In the genomic region with DNA sequence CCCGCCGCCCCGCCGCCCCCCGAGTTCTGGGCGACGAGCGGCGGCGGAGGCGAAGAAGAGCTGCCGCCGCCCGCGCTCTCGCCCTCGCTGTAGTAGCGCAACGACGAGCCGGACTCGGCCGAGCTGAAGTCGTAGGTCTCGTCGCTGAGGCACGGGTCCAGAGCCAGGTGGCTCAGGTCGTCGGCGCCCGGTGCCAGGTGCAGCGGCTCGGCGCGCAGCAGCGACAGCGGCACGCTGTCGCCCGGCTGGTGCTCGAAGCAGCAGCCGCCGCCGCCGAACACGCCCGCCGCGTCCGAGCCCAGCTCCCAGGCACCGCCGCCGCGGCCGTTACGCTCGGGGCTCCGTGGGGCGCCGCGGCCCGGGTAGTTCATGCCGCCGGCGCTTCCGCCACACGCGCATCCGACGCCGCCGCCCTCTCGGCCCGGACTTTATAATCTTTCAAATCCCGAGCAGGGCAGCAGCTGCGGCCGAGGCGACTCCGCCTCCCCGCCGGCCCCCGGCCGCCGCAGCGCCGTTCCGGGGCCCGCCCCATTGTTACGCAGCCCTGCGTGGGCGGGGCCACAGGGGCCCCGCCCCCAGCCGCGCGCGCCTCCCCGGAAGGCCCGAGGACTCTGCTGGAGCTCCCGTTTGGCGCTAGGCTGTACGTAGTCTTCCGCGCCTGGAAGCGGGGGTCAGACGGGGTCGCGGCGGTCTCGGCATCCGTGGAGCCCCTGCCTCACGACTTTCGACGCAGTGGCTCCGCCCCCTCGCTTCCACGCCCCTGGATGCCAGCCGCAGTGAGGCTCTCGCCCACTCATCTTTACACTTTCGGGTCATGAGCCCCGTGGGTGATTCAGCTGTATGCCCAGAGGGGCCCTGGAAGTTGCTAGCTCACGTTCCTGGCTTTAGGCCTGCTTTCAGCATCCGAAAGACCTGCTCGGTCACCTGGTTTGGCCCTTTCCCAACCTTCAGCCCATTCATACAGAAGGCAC, we compare ENCODE assay signal across 8 mouse cellular contexts. TPM values are rescaled to one million over a fixed set of nuclear protein-coding genes. Genes with fewer than 3 reads are reported as not detected.
DNase-seq lines count a peak whose midpoint lies in the region; ATAC-seq and TF ChIP-seq lines count a peak whose summit lies in the region.

TSS of gene Ddhd1 (minus strand) at position 503 of the 971 bp plus-strand sequence.

- H3K4me2 ChIP-seq in lung, embryonic 16.5 days (ENCODE audit: low read depth, low read length): peak within 1 kb of the TSS; percentile 99

- TF ChIP-seq RAD21 in MEL (IDR thresholded peaks at IDR 0.05; ENCODE audit: low read depth, low read length): no peak

- TF ChIP-seq POLR2A in MEL (IDR thresholded peaks at IDR 0.05; ENCODE audit: control insufficient read depth in 1 of 2, insufficient read depth in 1 of 2, low read depth in 1 of 2, low read length in 2 of 2, poor library complexity in 1 of 2): peak; percentile 83 to 87
- TF ChIP-seq POLR2A in cerebellum, adult 2 months (IDR thresholded peaks at IDR 0.05; ENCODE audit: borderline replicate concordance, insufficient read depth, low read length): peak; percentile 55; the same call in 1 of the 2 replicates

- WGBS in cerebellum, adult 2 months: under 1% methylated on average over 123 of the region's 123 CpGs
- 0% methylated on average over 81 of the region's 123 CpGs for WGBS in lung, embryonic 16.5 days

- H3K27me3 ChIP-seq in MEL (ENCODE audit: control insufficient read depth in 1 of 2, insufficient read depth in 2 of 2, low read length in 2 of 2): no peaks in the 10 kb centered on the region
- no peaks in the 10 kb centered on the region for H3K27me3 ChIP-seq in cerebellum, adult 2 months (ENCODE audit: control insufficient read depth, insufficient read depth, low read length)
- no peaks in the 10 kb centered on the region for H3K27me3 ChIP-seq in lung, embryonic 16.5 days (ENCODE audit: control insufficient read depth, insufficient read depth, low read depth, low read length)

- H3K4me3 ChIP-seq in MEL (ENCODE audit: control insufficient read depth in 1 of 2, insufficient read depth in 1 of 2, low read depth in 2 of 2, low read length in 2 of 2): peak within 1 kb of the TSS; percentile 94 to 96
- peak within 1 kb of the TSS; percentile 76 for H3K4me3 ChIP-seq in cerebellum, adult 2 months (replicated peaks; ENCODE audit: insufficient read depth, low read depth, low read length)
- peak within 1 kb of the TSS; percentile 91 for H3K4me3 ChIP-seq in lung, embryonic 16.5 days (ENCODE audit: low read length)

- H3K79me2 ChIP-seq in MEL (ENCODE audit: control insufficient read depth, insufficient read depth, low read length, poor library complexity): peaks cover 27% of the 10 kb centered on the region

- H3K9ac ChIP-seq in MEL (ENCODE audit: control insufficient read depth, low read depth, low read length, poor library complexity, severe bottlenecking): peak within 1 kb of the TSS; percentile 93
- peak within 1 kb of the TSS; percentile 89 for H3K9ac ChIP-seq in lung, embryonic 16.5 days (ENCODE audit: low read length)

- H3K4me1 ChIP-seq in MEL (ENCODE audit: control insufficient read depth in 1 of 2, insufficient read depth in 2 of 2, low read length in 2 of 2): peaks cover 22 to 31% of the 10 kb centered on the region in 2 experiments
- H3K4me1 ChIP-seq in cerebellum, adult 2 months (ENCODE audit: control insufficient read depth, insufficient read depth, low read length): peaks cover 9% of the 10 kb centered on the region
- H3K4me1 ChIP-seq in lung, embryonic 16.5 days (replicated peaks; ENCODE audit: control insufficient read depth, insufficient read depth, low read length): peaks cover 17% of the 10 kb centered on the region

- no peak for TF ChIP-seq CTCF in MEL (IDR thresholded peaks at IDR 0.05 in 2 of 3, conservative IDR thresholded peaks at IDR 0.05 in 1 of 3; ENCODE audit: control insufficient read depth in 1 of 3, insufficient read depth in 1 of 3, low read depth in 2 of 3, low read length in 3 of 3, poor library complexity in 1 of 3, severe bottlenecking in 1 of 3)
- no peak for TF ChIP-seq CTCF in cerebellum, adult 2 months (IDR thresholded peaks at IDR 0.05; ENCODE audit: borderline replicate concordance, insufficient read depth, low read depth, low read length)

- H3K27ac ChIP-seq in MEL (ENCODE audit: control insufficient read depth, low read depth, low read length): peak within 1 kb of the TSS; percentile 81
- peak within 1 kb of the TSS; percentile 92 for H3K27ac ChIP-seq in cerebellum, adult 2 months (ENCODE audit: insufficient read depth, low read length)
- peak within 1 kb of the TSS; percentile 96 for H3K27ac ChIP-seq in lung, embryonic 16.5 days (ENCODE audit: low read length)

- H3K36me3 ChIP-seq in MEL (ENCODE audit: control insufficient read depth in 1 of 2, insufficient read depth in 2 of 2, low read length in 2 of 2): peaks cover 0 to 39% of the 10 kb centered on the region in 2 experiments; a peak in 2 of 4 replicates
- H3K36me3 ChIP-seq in lung, embryonic 16.5 days (ENCODE audit: control insufficient read depth, insufficient read depth, low read length): no peaks in the 10 kb centered on the region

- no peak for TF ChIP-seq EP300 in MEL (IDR thresholded peaks at IDR 0.05; ENCODE audit: low read depth in 1 of 2, low read length in 2 of 2)

- H3K9me3 ChIP-seq in MEL (replicated peaks; ENCODE audit: insufficient read depth, low read length): no peaks in the 10 kb centered on the region
- H3K9me3 ChIP-seq in lung, embryonic 16.5 days (ENCODE audit: control insufficient read depth, low read length): no peaks in the 10 kb centered on the region

- ATAC-seq in hematopoietic stem cell, adult 5-6 weeks (replicated peaks in 1 of 2; ENCODE audit: insufficient read depth in 1 of 2, low FRiP score in 2 of 2, low TSS enrichment in 1 of 2, low read depth in 1 of 2, poor library complexity in 2 of 2, severe bottlenecking in 2 of 2): peak; percentile 84 to 87
- ATAC-seq in lung, embryonic 16.5 days (ENCODE audit: low read depth): peak; percentile 98

- DNase-seq in MEL (ENCODE audit: low read depth, low spot score): peak; percentile 88
- DNase-seq in cerebellum, adult 2 months: peak; percentile 86 to 87
- DNase-seq in forelimb bud, embryonic 11.5 days (ENCODE audit: low read depth, low spot score): peak; percentile 88
- peak; percentile 56 for DNase-seq in layer of hippocampus, adult 9-10 months (ENCODE audit: low spot score)
- DNase-seq in ovary, postnatal 10 days (ENCODE audit: low spot score): peak; percentile 65
- peak; percentile 85 to 86 for DNase-seq in thymus, postnatal 10 days (ENCODE audit: low spot score in 2 of 2)

TF ChIP-seq in MEL, 35 proteins besides CTCF, POLR2A, EP300 and RAD21:
- TF ChIP-seq POLR2AphosphoS2 (IDR thresholded peaks at IDR 0.05; ENCODE audit: low read length): peak; percentile 57; the same call in 1 of the 2 replicates
- peak; percentile 69 for TF ChIP-seq NELFE (IDR thresholded peaks at IDR 0.05; ENCODE audit: low read depth, low read length)
- peak; percentile 65 for TF ChIP-seq SIN3A (IDR thresholded peaks at IDR 0.05; ENCODE audit: low read length)
- TF ChIP-seq HCFC1 (IDR thresholded peaks at IDR 0.05; ENCODE audit: low read depth, low read length): peak; percentile 68
- TF ChIP-seq MXI1 (IDR thresholded peaks at IDR 0.05; ENCODE audit: low read depth, low read length): no peak; the same call in none of the 2 replicates
- peak; percentile 26 for TF ChIP-seq ZMIZ1 (IDR thresholded peaks at IDR 0.05; ENCODE audit: low read depth, low read length)
- no peak for TF ChIP-seq RCOR1 (IDR thresholded peaks at IDR 0.05; ENCODE audit: low read depth, low read length)
- TF ChIP-seq BHLHE40 (IDR thresholded peaks at IDR 0.05; ENCODE audit: borderline replicate concordance, low read depth, low read length): peak; percentile 52; the same call in 1 of the 2 replicates
- TF ChIP-seq MYB (IDR thresholded peaks at IDR 0.05; ENCODE audit: low read depth, low read length): no peak
- 0 out of 2 replicates have a peak, but pooled peaks have one; percentile 17 for TF ChIP-seq ETS1 (IDR thresholded peaks at IDR 0.05; ENCODE audit: low read depth, low read length)
- peak; percentile 92 for TF ChIP-seq ELF1 (IDR thresholded peaks at IDR 0.05; ENCODE audit: low read depth, low read length)
- TF ChIP-seq POLR2AphosphoS5 (IDR thresholded peaks at IDR 0.05; ENCODE audit: borderline replicate concordance, low read depth, low read length): no peak
- peak; percentile 67 for TF ChIP-seq NRF1 (IDR thresholded peaks at IDR 0.05; ENCODE audit: insufficient read depth, low read depth, low read length, poor library complexity, severe bottlenecking)
- TF ChIP-seq TBP (IDR thresholded peaks at IDR 0.05; ENCODE audit: low read depth, low read length): peak; percentile 56
- TF ChIP-seq MAX (IDR thresholded peaks at IDR 0.05; ENCODE audit: low read length): peak; percentile 14; the same call in 1 of the 2 replicates
- peak; percentile 37; the same call in 1 of the 2 replicates for TF ChIP-seq TCF12 (IDR thresholded peaks at IDR 0.05; ENCODE audit: low read depth, low read length)

RNA-seq across cellular contexts. Expression of gene Ddhd1, which starts in this region (rescaled TPM):
- 9.0 and 9.3 TPM in 2 replicates for total RNA-seq in MEL (2012; rRNA removed)
- polyA plus RNA-seq in MEL (2012; ENCODE audit: insufficient read depth in 1 of 2, insufficient read length in 2 of 2, low read depth in 1 of 2, low replicate concordance in 2 of 2, missing spikeins in 1 of 2): 10 to 100 TPM in 1 of 2 experiments, not detected in 1; 14.3 TPM
- 61.5 and 66.3 TPM in 2 replicates for polyA plus RNA-seq in cerebellum, adult 2 months (2012; rRNA removed)
- total RNA-seq in hematopoietic stem cell, adult 5-6 weeks (2017): 39.0 and 41.4 TPM in 2 replicates
- 5.0 and 5.7 TPM in 2 replicates for polyA plus RNA-seq in lung, embryonic 16.5 days (2015; fragmentation: Nextera tagmentation; extraction: Ambion mirVana)

Comparison
In these comparisons a context has a peak if more than half of its experiments do, and no peak if none do; other contexts are left out.
1. Peak in every context shown above with its lines: DNase-seq, ATAC-seq, H3K4me3 ChIP-seq and H3K27ac ChIP-seq.